Mouse (Mus musculus): ENCODE measurements around the gene Sim2. TPM values are rescaled to one million over a fixed set of nuclear protein-coding genes. Genes with fewer than 3 reads are reported as not detected.

Sim2 gene
- polyA plus RNA-seq (2014; fragmentation: Nextera tagmentation; extraction: Ambion mirVana) = 0.22 and 0.27 TPM in 2 replicates

DNA sequence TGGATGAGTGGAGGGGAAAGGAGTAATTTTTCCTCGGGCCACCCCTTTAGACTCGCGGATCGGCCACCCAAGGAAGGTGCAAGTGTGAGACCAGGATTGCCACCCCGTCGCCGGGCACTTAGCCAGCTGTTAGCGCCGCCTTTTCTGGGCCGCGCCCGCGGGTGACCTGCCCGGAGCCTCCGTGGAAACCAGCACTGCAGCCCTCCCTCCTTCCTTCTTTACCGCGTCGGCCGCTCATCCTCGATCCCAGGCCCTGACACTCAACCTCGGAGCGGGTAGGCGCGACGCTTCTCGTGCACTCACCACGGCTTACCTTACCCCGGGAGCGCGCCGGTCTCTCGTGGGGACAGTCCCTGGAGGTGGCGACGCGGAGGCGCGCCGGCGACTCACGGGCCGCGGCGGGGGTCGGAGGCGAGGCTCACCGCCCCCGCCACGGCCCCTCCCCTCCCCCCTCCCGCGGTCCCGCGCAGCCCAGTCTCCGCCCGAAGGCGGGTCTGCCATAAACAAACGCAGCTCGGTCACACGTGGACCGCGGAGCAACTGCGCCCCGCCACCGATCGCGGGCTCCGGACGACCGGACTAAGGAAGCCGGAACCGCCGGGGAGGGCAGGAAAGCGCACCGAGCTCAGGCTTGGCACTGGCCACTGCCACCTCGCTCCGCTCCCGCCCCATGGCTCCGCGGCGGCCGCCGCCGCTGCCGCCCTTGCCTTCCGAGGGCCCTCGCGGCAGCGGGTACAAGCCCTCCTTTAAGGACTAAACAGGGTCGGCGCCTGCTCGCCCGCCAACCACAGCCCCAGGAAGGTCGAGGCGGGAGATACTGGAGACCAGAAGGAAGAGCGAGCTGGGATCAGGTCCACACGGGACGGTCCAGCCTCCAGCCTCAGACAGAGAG, at the start of gene Sim2:
TSS of gene Sim2 (plus strand) at position 221 of the 892 bp plus-strand sequence.
- Histone ChIP-seq H3K9me3 (ENCODE audit: control insufficient read depth, low read depth, low read length) (no peaks in the 10 kb centered on the region), H3K36me3 (ENCODE audit: control insufficient read depth, insufficient read depth, low read length) (no peaks in the 10 kb centered on the region), H3K27ac (ENCODE audit: low read length) (no peak within 1 kb of the TSS), H3K4me3 (ENCODE audit: low read depth, low read length) (peak within 1 kb of the TSS; percentile 39), H3K4me1 (ENCODE audit: control insufficient read depth, insufficient read depth, low read length) (peaks cover 8% of the 10 kb centered on the region), H3K27me3 (ENCODE audit: control insufficient read depth, insufficient read depth, low read length) (peaks cover 62% of the 10 kb centered on the region), H3K9ac (replicated peaks; ENCODE audit: low read depth, low read length) (peak within 1 kb of the TSS; percentile 14; the same call in 1 of the 2 replicates), H3K4me2 (replicated peaks; ENCODE audit: low read depth, low read length) (peak within 1 kb of the TSS; percentile 72)
- 2% methylated on average over 87 of the region's 96 CpGs for WGBS
- no peak; the same call in 1 of the 2 replicates for ATAC-seq (ENCODE audit: insufficient number of reproducible peaks, insufficient read depth, low FRiP score, low read depth)

DNA sequence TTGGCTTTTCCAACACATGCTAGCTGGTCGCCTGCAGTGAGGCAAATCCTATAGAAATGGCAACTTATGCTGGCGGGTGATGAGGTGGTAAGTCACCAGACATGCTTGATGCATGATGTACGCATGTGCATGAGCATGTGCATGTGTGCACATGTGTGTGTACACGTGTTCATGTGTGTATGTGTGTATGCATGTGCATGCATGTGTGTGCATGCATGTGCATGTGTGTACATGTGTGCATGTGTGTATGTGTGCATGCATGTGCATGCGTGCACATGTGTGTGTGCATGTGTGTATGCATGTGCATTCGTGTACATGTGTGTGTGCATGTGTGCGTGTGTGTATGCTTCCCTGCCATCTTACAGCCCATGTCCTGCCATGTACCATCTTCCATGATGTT, 47.5 kb upstream of the Sim2 start:
- Histone ChIP-seq H3K27me3 (ENCODE audit: control insufficient read depth, insufficient read depth, low read length) (no peaks in the 10 kb centered on the region), H3K4me2 (replicated peaks; ENCODE audit: low read depth, low read length) (no peak overlapping the region), H3K4me1 (ENCODE audit: control insufficient read depth, insufficient read depth, low read length) (0 out of 2 replicates have a peak, but pooled peaks cover 5% of the 10 kb centered on the region), H3K27ac (ENCODE audit: low read length) (no peak overlapping the region), H3K36me3 (ENCODE audit: control insufficient read depth, insufficient read depth, low read length) (no peaks in the 10 kb centered on the region), H3K4me3 (ENCODE audit: low read depth, low read length) (no peak overlapping the region), H3K9ac (replicated peaks; ENCODE audit: low read depth, low read length) (no peak overlapping the region), H3K9me3 (ENCODE audit: control insufficient read depth, low read depth, low read length) (no peaks in the 10 kb centered on the region)
- 89% methylated on average over 7 of the region's 7 CpGs for WGBS
- no peak for ATAC-seq (ENCODE audit: insufficient number of reproducible peaks, insufficient read depth, low FRiP score, low read depth)

GRCm38 (mm10) chr16:94038272-94038985, 46.3 kb upstream of the Sim2 start:
- Histone ChIP-seq H3K27me3 (ENCODE audit: control insufficient read depth, insufficient read depth, low read length) (no peaks in the 10 kb centered on the region), H3K36me3 (ENCODE audit: control insufficient read depth, insufficient read depth, low read length) (no peaks in the 10 kb centered on the region), H3K9ac (replicated peaks; ENCODE audit: low read depth, low read length) (no peak overlapping the region), H3K9me3 (ENCODE audit: control insufficient read depth, low read depth, low read length) (no peaks in the 10 kb centered on the region), H3K27ac (ENCODE audit: low read length) (no peak overlapping the region), H3K4me3 (ENCODE audit: low read depth, low read length) (no peak overlapping the region), H3K4me2 (replicated peaks; ENCODE audit: low read depth, low read length) (no peak overlapping the region), H3K4me1 (ENCODE audit: control insufficient read depth, insufficient read depth, low read length) (0 out of 2 replicates have a peak, but pooled peaks cover 5% of the 10 kb centered on the region)
- ATAC-seq (ENCODE audit: insufficient number of reproducible peaks, insufficient read depth, low FRiP score, low read depth) = no peak
- WGBS = 62% methylated on average over 12 of the region's 12 CpGs

DNA sequence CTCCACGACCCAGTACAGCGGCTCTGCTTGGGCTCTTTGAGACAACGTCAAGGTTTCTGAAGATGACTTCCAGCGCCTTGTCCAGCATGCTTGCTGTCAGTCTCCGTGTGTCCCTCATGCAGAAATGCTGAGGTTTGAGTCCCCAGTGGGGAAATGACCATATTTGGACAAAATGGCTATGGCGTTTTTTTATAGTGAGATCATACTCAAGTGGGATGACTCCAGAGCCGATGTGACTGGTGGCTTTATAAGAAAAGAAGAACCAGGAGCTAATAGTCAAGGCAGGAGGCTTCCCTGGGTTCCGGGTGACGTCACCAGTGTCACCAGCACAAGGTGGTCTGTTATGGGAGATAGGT, 45.8 kb upstream of the Sim2 start:
- Histone ChIP-seq H3K4me3 (ENCODE audit: low read depth, low read length) (no peak overlapping the region), H3K4me1 (ENCODE audit: control insufficient read depth, insufficient read depth, low read length) (0 out of 2 replicates have a peak, but pooled peaks cover 5% of the 10 kb centered on the region), H3K27ac (ENCODE audit: low read length) (no peak overlapping the region), H3K36me3 (ENCODE audit: control insufficient read depth, insufficient read depth, low read length) (no peaks in the 10 kb centered on the region), H3K4me2 (replicated peaks; ENCODE audit: low read depth, low read length) (no peak overlapping the region), H3K9me3 (ENCODE audit: control insufficient read depth, low read depth, low read length) (no peaks in the 10 kb centered on the region), H3K9ac (replicated peaks; ENCODE audit: low read depth, low read length) (no peak overlapping the region), H3K27me3 (ENCODE audit: control insufficient read depth, insufficient read depth, low read length) (no peaks in the 10 kb centered on the region)
- ATAC-seq (ENCODE audit: insufficient number of reproducible peaks, insufficient read depth, low FRiP score, low read depth) = no peak
- WGBS = 87% methylated on average over 9 of the region's 9 CpGs

- peak overlapping the region; percentile 22 for H3K4me2 ChIP-seq (replicated peaks; ENCODE audit: low read depth, low read length)
- no peak overlapping the region for H3K27ac ChIP-seq (ENCODE audit: low read length)
- H3K36me3 ChIP-seq (ENCODE audit: control insufficient read depth, insufficient read depth, low read length) = no peaks in the 10 kb centered on the region
- H3K4me1 ChIP-seq (ENCODE audit: control insufficient read depth, insufficient read depth, low read length) = 0 out of 2 replicates have a peak, but pooled peaks cover 5% of the 10 kb centered on the region
- no peaks in the 10 kb centered on the region for H3K9me3 ChIP-seq (ENCODE audit: control insufficient read depth, low read depth, low read length)
- ATAC-seq (ENCODE audit: insufficient number of reproducible peaks, insufficient read depth, low FRiP score, low read depth) = no peak
- WGBS = 29% methylated on average over 16 of the region's 16 CpGs
- no peaks in the 10 kb centered on the region for H3K27me3 ChIP-seq (ENCODE audit: control insufficient read depth, insufficient read depth, low read length)
- H3K9ac ChIP-seq (replicated peaks; ENCODE audit: low read depth, low read length) = no peak overlapping the region
- no peak overlapping the region for H3K4me3 ChIP-seq (ENCODE audit: low read depth, low read length)
These were observed 44.2 kb upstream of the Sim2 start for GRCm38 (mm10) chr16:94040485-94040884.

- Histone ChIP-seq H3K4me1 (ENCODE audit: control insufficient read depth, insufficient read depth, low read length) (0 out of 2 replicates have a peak, but pooled peaks cover 5% of the 10 kb centered on the region), H3K27ac (ENCODE audit: low read length) (no peak overlapping the region), H3K36me3 (ENCODE audit: control insufficient read depth, insufficient read depth, low read length) (no peaks in the 10 kb centered on the region), H3K9ac (replicated peaks; ENCODE audit: low read depth, low read length) (no peak overlapping the region), H3K4me3 (ENCODE audit: low read depth, low read length) (no peak overlapping the region), H3K27me3 (ENCODE audit: control insufficient read depth, insufficient read depth, low read length) (no peaks in the 10 kb centered on the region), H3K9me3 (ENCODE audit: control insufficient read depth, low read depth, low read length) (no peaks in the 10 kb centered on the region), H3K4me2 (replicated peaks; ENCODE audit: low read depth, low read length) (peak overlapping the region; percentile 22)
- no peak for ATAC-seq (ENCODE audit: insufficient number of reproducible peaks, insufficient read depth, low FRiP score, low read depth)
- 34% methylated on average over 18 of the region's 18 CpGs for WGBS
These were observed 43.5 kb upstream of the Sim2 start for GRCm38 (mm10) chr16:94041065-94041712.

GRCm38 (mm10) chr16:94043797-94044196, 40.9 kb upstream of the Sim2 start:
- H3K9me3 ChIP-seq (ENCODE audit: control insufficient read depth, low read depth, low read length) = no peaks in the 10 kb centered on the region
- no peaks in the 10 kb centered on the region for H3K27me3 ChIP-seq (ENCODE audit: control insufficient read depth, insufficient read depth, low read length)
- no peak overlapping the region for H3K27ac ChIP-seq (ENCODE audit: low read length)
- H3K36me3 ChIP-seq (ENCODE audit: control insufficient read depth, insufficient read depth, low read length) = no peaks in the 10 kb centered on the region
- H3K4me2 ChIP-seq (replicated peaks; ENCODE audit: low read depth, low read length) = no peak overlapping the region
- 0 out of 2 replicates have a peak, but pooled peaks cover 5% of the 10 kb centered on the region for H3K4me1 ChIP-seq (ENCODE audit: control insufficient read depth, insufficient read depth, low read length)
- no peak overlapping the region for H3K4me3 ChIP-seq (ENCODE audit: low read depth, low read length)
- 70% methylated on average over 1 of the region's 1 CpGs for WGBS
- H3K9ac ChIP-seq (replicated peaks; ENCODE audit: low read depth, low read length) = no peak overlapping the region
- ATAC-seq (ENCODE audit: insufficient number of reproducible peaks, insufficient read depth, low FRiP score, low read depth) = no peak

GRCm38 (mm10) chr16:94044996-94045395, 39.7 kb upstream of the Sim2 start:
- WGBS = 39% methylated on average over 7 of the region's 7 CpGs
- ATAC-seq (ENCODE audit: insufficient number of reproducible peaks, insufficient read depth, low FRiP score, low read depth) = no peak
- no peak overlapping the region for H3K9ac ChIP-seq (replicated peaks; ENCODE audit: low read depth, low read length)
- H3K9me3 ChIP-seq (ENCODE audit: control insufficient read depth, low read depth, low read length) = no peaks in the 10 kb centered on the region
- no peak overlapping the region for H3K4me3 ChIP-seq (ENCODE audit: low read depth, low read length)
- no peaks in the 10 kb centered on the region for H3K36me3 ChIP-seq (ENCODE audit: control insufficient read depth, insufficient read depth, low read length)
- H3K4me2 ChIP-seq (replicated peaks; ENCODE audit: low read depth, low read length) = no peak overlapping the region
- no peak overlapping the region for H3K27ac ChIP-seq (ENCODE audit: low read length)
- no peaks in the 10 kb centered on the region for H3K27me3 ChIP-seq (ENCODE audit: control insufficient read depth, insufficient read depth, low read length)
- H3K4me1 ChIP-seq (ENCODE audit: control insufficient read depth, insufficient read depth, low read length) = 0 out of 2 replicates have a peak, but pooled peaks cover 5% of the 10 kb centered on the region

Data from stomach, embryonic 14.5 days (tissue).